8 mouse cellular contexts compared by ENCODE assay signal in the genomic region with DNA sequence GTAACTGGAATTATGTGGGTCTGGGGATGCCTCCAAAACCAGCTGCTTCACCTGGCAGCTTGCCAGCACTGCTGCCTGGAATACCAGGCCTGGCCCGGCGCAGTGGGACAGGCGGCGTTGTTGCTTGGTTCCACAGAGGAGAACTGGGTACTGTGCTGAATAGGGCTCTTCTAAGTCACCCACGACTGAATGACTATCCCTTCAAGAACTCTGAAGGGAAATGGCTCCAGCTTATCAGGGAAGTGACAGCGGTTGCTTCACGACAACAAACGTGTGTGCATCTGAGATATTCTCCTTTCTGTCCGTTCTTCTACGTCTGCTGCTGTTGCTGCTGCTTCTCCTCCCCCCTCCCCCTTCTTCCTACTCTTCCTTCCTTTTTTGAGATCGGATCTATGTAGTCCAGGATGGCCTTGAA. TPM values are rescaled to one million over a fixed set of nuclear protein-coding genes. Genes with fewer than 3 reads are reported as not detected.
DNase-seq lines count a peak whose midpoint lies in the region; ATAC-seq and TF ChIP-seq lines count a peak whose summit lies in the region.

No protein-coding gene starts in this region.

- WGBS in kidney, adult 2 months = 67% methylated on average over 11 of the region's 11 CpGs
- 64% methylated on average over 11 of the region's 11 CpGs for WGBS in midbrain, embryonic 13.5 days

- H3K36me3 ChIP-seq in kidney, adult 2 months (ENCODE audit: control insufficient read depth, insufficient read depth, low read length) = no peaks in the 10 kb centered on the region; the same call in 1 of the 2 replicates
- peaks cover 3% of the 10 kb centered on the region for H3K36me3 ChIP-seq in G1E (replicated peaks)
- peaks cover 70% of the 10 kb centered on the region for H3K36me3 ChIP-seq in midbrain, embryonic 13.5 days

- intact Hi-C loops in heart, postnatal 10 days (cut with DNase I) = no loop called here

- no peak for TF ChIP-seq POLR2A in kidney, adult 2 months (IDR thresholded peaks at IDR 0.05; ENCODE audit: low read depth, low read length)

- H3K27me3 ChIP-seq in kidney, adult 2 months (replicated peaks; ENCODE audit: control insufficient read depth, insufficient read depth, low read length) = no peaks in the 10 kb centered on the region
- H3K27me3 ChIP-seq in G1E (ENCODE audit: insufficient read depth, low read length) = 0 out of 2 replicates have a peak, but pooled peaks cover 2% of the 10 kb centered on the region
- H3K27me3 ChIP-seq in midbrain, embryonic 13.5 days = no peaks in the 10 kb centered on the region

- H3K4me1 ChIP-seq in kidney, adult 2 months (ENCODE audit: control insufficient read depth, insufficient read depth, low read length) = no peaks in the 10 kb centered on the region
- H3K4me1 ChIP-seq in G1E (ENCODE audit: insufficient read depth, low read depth, low read length) = peaks cover 6% of the 10 kb centered on the region
- peaks cover 11% of the 10 kb centered on the region for H3K4me1 ChIP-seq in midbrain, embryonic 13.5 days (replicated peaks)

- H3K4me2 ChIP-seq in midbrain, embryonic 13.5 days (replicated peaks) = no peak overlapping the region

- H3K9ac ChIP-seq in midbrain, embryonic 13.5 days (replicated peaks) = no peak overlapping the region

- H3K27ac ChIP-seq in kidney, adult 2 months (ENCODE audit: insufficient read depth, low read depth, low read length) = no peak overlapping the region
- peak overlapping the region; percentile 56 for H3K27ac ChIP-seq in midbrain, embryonic 13.5 days

- no peak for TF ChIP-seq CTCF in kidney, adult 2 months (conservative IDR thresholded peaks at IDR 0.05; ENCODE audit: insufficient read depth, insufficient read length, low read depth, low read length)
- no peak for TF ChIP-seq CTCF in G1E (IDR thresholded peaks at IDR 0.05; ENCODE audit: low read depth, low read length)

- H3K4me3 ChIP-seq in kidney, adult 2 months (ENCODE audit: insufficient read depth, low read depth, low read length) = no peak overlapping the region
- no peak overlapping the region for H3K4me3 ChIP-seq in G1E (ENCODE audit: low read depth, low read length)
- no peak overlapping the region for H3K4me3 ChIP-seq in midbrain, embryonic 13.5 days (replicated peaks)

- peak; percentile 54 for ATAC-seq in G1E (ENCODE audit: extremely low read depth, insufficient number of reproducible peaks, low FRiP score, poor library complexity, severe bottlenecking)
- ATAC-seq in midbrain, embryonic 13.5 days = peak; percentile 79

- no peaks in the 10 kb centered on the region for H3K9me3 ChIP-seq in G1E (replicated peaks)
- H3K9me3 ChIP-seq in midbrain, embryonic 13.5 days = no peaks in the 10 kb centered on the region

- DNase-seq in kidney, postnatal 14 days = peak; percentile 38
- DNase-seq in kidney, adult 2 months = no peak
- DNase-seq in G1E (ENCODE audit: low spot score) (no peak), ZHBTc4 (ENCODE audit: low read depth, low spot score) (peak; percentile 53)
- DNase-seq in heart, postnatal 10 days = peak; percentile 44 to 62
- no peak for DNase-seq in thymus, postnatal 0 days (ENCODE audit: low spot score)
- no peak for DNase-seq in urinary bladder, adult 18-20 months (ENCODE audit: low spot score in 2 of 2)

RNA-seq across cellular contexts. Expression of gene Arl3, which starts 19.4 kb away (rescaled TPM):
- polyA plus RNA-seq in kidney, adult 2 months (2012; rRNA removed) = 52.5 and 62.8 TPM in 2 replicates
- total RNA-seq in G1E (2014; fragmentation: Nextera tagmentation) (5.2 and 12.0 TPM in 2 replicates), G1E (2017) (16.4 and 18.9 TPM in 2 replicates)
- polyA plus RNA-seq in G1E (2012) = 6.6 and 7.9 TPM in 2 replicates
- total RNA-seq in heart, postnatal 10 days (2021) = 10 to 100 TPM; 32.8 to 33.6 TPM
- polyA plus RNA-seq in midbrain, embryonic 13.5 days (2015; fragmentation: Nextera tagmentation; extraction: Ambion mirVana) = 226 and 238 TPM in 2 replicates
- 47.5 and 52.3 TPM in 2 replicates for polyA plus RNA-seq in thymus, postnatal 0 days (2015; fragmentation: Nextera tagmentation; extraction: Ambion mirVana)

RNA-seq across cellular contexts. Expression of gene Sfxn2, which starts 19.6 kb away (rescaled TPM):
- 18.9 and 23.0 TPM in 2 replicates for polyA plus RNA-seq in kidney, adult 2 months (2012; rRNA removed)
- 0.83 and 5.9 TPM in 2 replicates for total RNA-seq in G1E (2014; fragmentation: Nextera tagmentation)
- 2.3 and 2.8 TPM in 2 replicates for total RNA-seq in G1E (2017)
- 0.74 and 1.6 TPM in 2 replicates for polyA plus RNA-seq in G1E (2012)
- 1 to 10 TPM; 3.0 to 3.8 TPM for total RNA-seq in heart, postnatal 10 days (2021)
- polyA plus RNA-seq in midbrain, embryonic 13.5 days (2015; fragmentation: Nextera tagmentation; extraction: Ambion mirVana) = 10.3 and 11.9 TPM in 2 replicates
- 13.9 and 16.9 TPM in 2 replicates for polyA plus RNA-seq in thymus, postnatal 0 days (2015; fragmentation: Nextera tagmentation; extraction: Ambion mirVana)

RNA-seq across cellular contexts. Expression of gene Wbp1l, which starts 45.3 kb away (rescaled TPM):
- polyA plus RNA-seq in kidney, adult 2 months (2012; rRNA removed) = 60.1 and 60.3 TPM in 2 replicates
- total RNA-seq in G1E (2014; fragmentation: Nextera tagmentation) (28.9 and 41.5 TPM in 2 replicates), G1E (2017) (31.9 TPM in 2 replicates)
- 52.9 and 53.3 TPM in 2 replicates for polyA plus RNA-seq in G1E (2012)
- total RNA-seq in heart, postnatal 10 days (2021) = 10 to 100 TPM; 65.0 to 75.0 TPM
- 38.9 and 41.9 TPM in 2 replicates for polyA plus RNA-seq in midbrain, embryonic 13.5 days (2015; fragmentation: Nextera tagmentation; extraction: Ambion mirVana)
- 29.9 and 37.8 TPM in 2 replicates for polyA plus RNA-seq in thymus, postnatal 0 days (2015; fragmentation: Nextera tagmentation; extraction: Ambion mirVana)

RNA-seq across cellular contexts. Expression of gene Trim8, which starts 52.0 kb away (rescaled TPM):
- 41.3 and 43.6 TPM in 2 replicates for polyA plus RNA-seq in kidney, adult 2 months (2012; rRNA removed)
- total RNA-seq in G1E (2014; fragmentation: Nextera tagmentation) = 22.7 and 29.9 TPM in 2 replicates
- total RNA-seq in G1E (2017) = 20.3 and 25.3 TPM in 2 replicates
- polyA plus RNA-seq in G1E (2012) = 64.5 and 66.0 TPM in 2 replicates
- total RNA-seq in heart, postnatal 10 days (2021) = 10 to 100 TPM; 49.9 to 50.6 TPM
- 27.7 and 33.0 TPM in 2 replicates for polyA plus RNA-seq in midbrain, embryonic 13.5 days (2015; fragmentation: Nextera tagmentation; extraction: Ambion mirVana)
- polyA plus RNA-seq in thymus, postnatal 0 days (2015; fragmentation: Nextera tagmentation; extraction: Ambion mirVana) = 20.4 and 23.6 TPM in 2 replicates

Comparison
In these comparisons a context has a peak if more than half of its experiments do, and no peak if none do; other contexts are left out.
1. DNase-seq: peak in kidney, postnatal 14 days (single experiment), ZHBTc4 (single experiment) and heart, postnatal 10 days (2 of 2); none in kidney, adult 2 months (single experiment), G1E (single experiment), thymus, postnatal 0 days (single experiment) and urinary bladder, adult 18-20 months (0 of 2).